Mouse (Mus musculus) left cerebral cortex, adult 18-20 months (tissue): ENCODE measurements around the gene Sergef. TPM values are rescaled to one million over a fixed set of nuclear protein-coding genes. Genes with fewer than 3 reads are reported as not detected.

Source experiments
- DNase-seq, 2 experiments: peaks; one replicate each; pipeline ENCODE4 v3.0.0; 2021 to 2022; ENCODE audit warnings: low spot score in 2 of 2, mixed read lengths in 1 of 2
- total RNA-seq, 2 experiments: library from RNA; stranded (reverse); gene quantifications; 2 replicates each; pipeline ENCODE4 v1.2.3; 2021

The Sergef gene
- total RNA-seq, 2 experiments from 2014 or later = 73.6 to 85.6 TPM

GRCm38 (mm10) chr7:46509391-46510310, 130.0 kb downstream of the Sergef start:
- peak in 1 of 2 experiments; percentile 39 for DNase-seq

GRCm38 (mm10) chr7:46508590-46509318, 130.9 kb downstream of the Sergef start:
- DNase-seq = no peak

- no peak for DNase-seq
Measured at GRCm38 (mm10) chr7:46504157-46504556, 135.4 kb downstream of the Sergef start.

- no peak for DNase-seq
Measured at GRCm38 (mm10) chr7:46502650-46503049, 137.0 kb downstream of the Sergef start.

- DNase-seq = no peak
Measured at GRCm38 (mm10) chr7:46501458-46501857, 138.1 kb downstream of the Sergef start.

- no peak for DNase-seq
Measured at GRCm38 (mm10) chr7:46499561-46499960, 140.0 kb downstream of the Sergef start.

- DNase-seq = no peak
Measured at GRCm38 (mm10) chr7:46492134-46492678, 147.4 kb downstream of the Sergef start.

GRCm38 (mm10) chr7:46487354-46487753, 152.3 kb downstream of the Sergef start:
- DNase-seq = no peak

GRCm38 (mm10) chr7:46486761-46487160, 152.8 kb downstream of the Sergef start:
- DNase-seq = no peak

GRCm38 (mm10) chr7:46484223-46484622, 155.4 kb downstream of the Sergef start:
- no peak for DNase-seq

GRCm38 (mm10) chr7:46483050-46483449, 156.6 kb downstream of the Sergef start:
- no peak for DNase-seq

- no peak for DNase-seq
Measured at GRCm38 (mm10) chr7:46482099-46482531, 157.5 kb downstream of the Sergef start.

GRCm38 (mm10) chr7:46479793-46480192, 159.8 kb downstream of the Sergef start:
- no peak for DNase-seq

GRCm38 (mm10) chr7:46477456-46477855, 162.2 kb downstream of the Sergef start:
- no peak for DNase-seq

GRCm38 (mm10) chr7:46475464-46475863, 164.1 kb downstream of the Sergef start:
- no peak for DNase-seq

- DNase-seq = no peak
Measured at GRCm38 (mm10) chr7:46473141-46473540, 166.5 kb downstream of the Sergef start.

- DNase-seq = no peak
Measured at GRCm38 (mm10) chr7:46471054-46471737, 168.4 kb downstream of the Sergef start.

GRCm38 (mm10) chr7:46469542-46469941, 170.1 kb downstream of the Sergef start:
- no peak for DNase-seq

GRCm38 (mm10) chr7:46466422-46466981, 173.1 kb downstream of the Sergef start:
- DNase-seq = no peak

- no peak for DNase-seq
Measured at GRCm38 (mm10) chr7:46463136-46463535, 176.5 kb downstream of the Sergef start.

GRCm38 (mm10) chr7:46462287-46462686, 177.3 kb downstream of the Sergef start:
- no peak for DNase-seq
